Mouse (Mus musculus) embryo, embryonic 10.5 days (tissue): ENCODE measurements around the gene Tle6.

Experiments
- DNase-seq: peaks from one replicate; pipeline ENCODE4 v3.0.0-alpha.2; 2015; ENCODE audit warnings: low spot score

Tle6 gene

DNA sequence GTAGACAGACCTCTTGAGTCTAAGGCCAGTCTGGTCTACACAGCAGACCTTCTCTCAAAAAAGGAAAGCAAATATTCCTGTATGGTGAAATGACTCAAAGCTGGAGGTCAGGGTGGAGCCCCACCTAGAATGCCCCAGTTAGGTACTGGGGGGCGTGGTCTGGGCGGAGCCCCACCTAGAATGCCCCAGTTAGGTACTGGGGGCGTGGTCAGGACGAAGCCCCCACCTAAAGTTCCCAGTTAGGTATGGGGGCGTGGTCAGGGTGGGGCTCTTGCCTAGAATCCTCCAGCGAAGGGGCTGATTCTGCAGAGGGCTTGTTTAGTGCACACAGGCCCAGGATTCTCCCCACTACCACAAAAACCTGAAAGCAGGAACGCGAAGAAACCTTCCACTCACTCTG is 22.6 kb upstream of the Tle6 start:
- no peak for DNase-seq

DNA sequence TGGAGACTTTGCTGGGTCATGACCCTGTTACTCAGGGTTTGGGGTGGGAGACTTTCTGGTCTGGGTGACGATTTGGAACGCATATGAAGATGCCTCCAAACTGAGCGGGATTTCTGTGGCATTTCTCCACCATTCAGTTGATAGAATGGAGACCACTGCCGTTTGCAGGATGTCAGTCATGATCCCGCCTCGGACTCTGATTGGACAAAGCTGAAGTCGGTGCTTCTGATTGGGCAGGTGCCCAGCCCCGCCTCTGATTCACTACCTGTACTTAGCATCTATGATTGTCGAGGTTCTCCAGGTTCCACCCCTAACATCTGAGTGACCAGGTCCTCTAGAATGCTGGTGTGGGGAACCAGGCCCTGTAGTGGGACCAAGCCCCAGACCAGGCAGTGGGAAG is 19.9 kb upstream of the Tle6 start:
- DNase-seq, result no peak

DNA sequence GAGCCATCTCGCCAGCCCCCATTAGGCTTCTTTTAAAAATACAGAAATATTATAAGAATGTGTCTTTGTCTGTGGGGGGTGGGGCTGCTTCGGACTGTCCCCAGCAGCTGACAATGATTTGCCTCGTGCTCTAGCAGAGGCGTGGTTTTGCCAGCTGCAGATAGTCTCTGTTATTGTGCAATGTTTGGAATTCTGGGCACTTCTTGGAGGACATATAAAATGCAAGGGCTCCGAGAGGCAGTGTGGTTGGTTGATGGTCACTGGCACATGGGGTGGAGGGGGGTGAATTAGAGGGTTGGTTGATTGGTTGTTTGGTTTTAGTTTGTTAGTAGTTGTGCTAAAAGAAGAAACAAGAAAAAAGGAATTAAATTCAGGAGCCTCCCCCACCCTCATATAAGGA is 19.1 kb upstream of the Tle6 start:
- no peak for DNase-seq

DNA sequence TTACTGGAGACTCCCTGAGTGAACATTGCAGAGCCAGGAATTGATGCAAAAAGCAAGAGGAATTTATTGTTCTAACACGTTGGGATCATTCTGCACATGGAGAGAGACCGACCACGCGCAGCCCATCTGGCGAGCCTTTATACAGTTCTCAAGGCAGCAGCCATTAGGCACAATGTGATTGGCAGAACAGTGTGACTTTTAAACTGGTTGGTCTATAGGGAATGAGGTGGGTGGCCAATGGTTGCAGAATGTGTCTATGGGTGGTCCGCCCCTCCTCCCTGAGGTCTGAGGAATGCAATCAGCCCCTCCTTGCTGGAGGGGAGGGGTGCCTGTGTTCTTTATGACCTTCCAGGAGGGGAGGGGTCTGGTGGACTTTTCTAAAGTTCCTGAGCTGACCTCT is 14.6 kb upstream of the Tle6 start:
- DNase-seq, result peak; percentile 58

DNA sequence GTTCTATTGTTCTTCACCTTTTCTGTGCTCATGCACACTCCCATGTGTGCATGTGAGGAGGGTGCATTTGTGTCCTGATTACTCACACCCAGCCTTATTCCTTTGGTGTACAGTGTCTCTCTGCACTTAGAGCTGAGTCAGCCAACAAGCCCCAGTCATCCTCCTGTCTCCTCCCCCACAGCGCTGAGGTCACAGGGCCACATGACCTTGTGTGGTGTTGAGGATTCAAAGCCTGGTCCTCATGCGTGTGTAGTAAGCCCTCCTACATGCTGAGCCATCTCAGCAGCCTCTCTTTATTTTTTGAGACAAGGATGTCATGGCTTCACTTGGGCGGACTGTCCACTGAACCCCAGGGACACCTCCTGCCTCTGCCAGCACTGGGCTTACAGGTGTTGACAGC is 11.9 kb upstream of the Tle6 start:
- DNase-seq, result no peak

DNA sequence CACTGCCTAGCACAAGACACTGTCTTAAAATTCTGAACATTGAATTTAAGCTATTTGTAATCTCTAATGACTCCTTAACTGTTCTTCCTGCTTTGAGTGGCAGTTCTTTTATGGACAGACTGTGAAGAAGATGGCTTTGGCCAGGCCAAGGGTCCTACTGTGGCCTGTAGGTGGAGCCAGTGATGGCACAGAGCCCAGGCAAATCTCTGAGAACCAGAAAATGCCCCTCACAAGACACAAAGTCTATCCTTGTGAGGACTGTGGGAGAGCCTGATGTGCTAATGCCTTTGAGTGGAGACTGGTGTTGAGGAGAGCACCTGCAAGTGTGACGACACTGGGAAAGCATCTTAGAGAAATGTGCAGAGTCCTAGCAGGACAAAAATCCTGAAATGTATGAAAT is 7.4 kb upstream of the Tle6 start:
- no peak for DNase-seq

DNA sequence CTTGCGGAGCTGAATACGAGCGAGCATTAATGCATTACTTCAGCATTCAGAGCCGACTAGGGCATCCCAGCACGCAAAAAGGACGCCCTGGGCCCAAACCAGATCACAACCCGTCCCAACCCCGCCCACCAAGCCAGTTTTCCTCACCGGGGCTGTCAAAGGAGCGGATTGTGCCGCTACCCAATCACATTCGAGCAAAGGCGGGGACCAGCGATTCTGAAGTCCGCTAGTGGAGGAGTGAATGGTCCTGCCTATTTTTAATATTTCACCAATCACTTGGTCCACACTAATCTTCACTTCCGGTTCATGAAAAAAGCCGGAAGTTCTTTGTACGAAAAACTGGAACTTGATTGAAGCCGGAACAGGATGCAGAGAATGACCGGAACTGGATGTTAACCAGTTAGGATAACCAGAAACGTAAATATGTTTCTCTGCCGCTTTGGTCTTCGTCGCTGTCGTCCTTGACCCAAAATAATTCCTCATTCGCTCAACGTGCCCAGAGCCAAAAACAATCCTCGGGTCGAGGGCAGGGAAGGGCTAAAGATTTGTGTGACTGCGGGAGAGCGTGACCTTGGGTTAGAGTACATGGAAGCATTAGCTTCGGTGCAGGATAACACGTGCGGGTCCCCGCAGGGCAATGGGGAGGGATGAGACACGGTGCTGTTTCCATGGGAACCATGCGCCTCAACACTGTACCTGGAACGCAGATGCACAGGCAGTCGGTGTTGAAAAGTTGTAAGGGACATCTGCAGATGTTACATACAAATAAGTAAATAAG is 5.3 kb upstream of the Tle6 start, which contains the start of gene BC025920:
Gene BC025920 (plus strand): TSS at position 297 of the 778 bp plus-strand sequence.
- DNase-seq, result peak; percentile 99

DNA sequence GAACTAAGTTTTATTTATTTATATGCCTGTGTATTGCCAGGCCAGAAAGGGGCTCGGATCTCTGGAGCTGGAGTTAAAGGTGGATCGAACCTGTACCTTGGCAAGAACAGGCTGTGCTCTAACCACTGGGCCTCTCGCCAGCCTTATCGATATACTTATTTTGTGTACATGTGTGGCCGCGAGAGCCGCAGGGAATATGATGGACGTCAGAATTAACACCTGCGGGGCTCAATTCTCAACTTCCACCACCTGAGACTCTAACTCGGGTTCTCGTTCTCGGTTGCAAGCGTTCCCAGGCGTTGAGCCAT is 4.7 kb upstream of the Tle6 start:
- no peak for DNase-seq

DNA sequence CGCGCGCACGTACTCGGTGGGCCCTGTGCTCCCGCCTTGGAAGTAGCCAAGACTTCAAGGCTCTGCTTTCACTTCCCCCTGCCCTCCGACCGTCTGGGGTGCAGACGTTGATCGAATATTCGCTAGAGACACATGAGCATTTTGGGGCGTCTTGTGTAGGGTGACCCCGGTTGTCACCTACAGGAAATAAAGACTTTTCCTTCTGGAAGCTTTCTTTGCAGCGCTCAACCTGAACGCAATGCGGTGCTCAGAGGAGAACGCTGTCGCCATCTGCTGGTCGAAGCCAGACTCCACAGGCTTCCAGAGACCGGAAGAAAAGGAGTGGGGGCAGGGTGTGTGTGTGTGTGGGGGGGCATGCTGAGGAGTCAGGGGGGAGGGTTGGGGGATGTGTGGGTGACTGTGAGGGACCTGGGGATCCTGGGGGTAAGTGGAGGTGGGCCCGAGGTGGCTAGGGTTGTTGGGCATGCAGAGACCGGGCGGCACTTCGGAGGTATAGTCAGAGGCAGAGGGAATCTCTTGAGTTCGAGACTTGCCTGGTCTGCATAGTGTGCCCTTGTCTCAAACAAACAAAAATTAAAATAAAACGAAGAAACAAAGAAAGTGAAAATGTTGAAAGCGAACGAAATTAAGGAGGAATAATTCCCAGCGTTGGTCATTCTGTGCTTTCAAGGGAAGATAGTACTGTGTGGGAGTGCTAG is 4.2 kb upstream of the Tle6 start:
- peak; percentile 96 for DNase-seq

DNA sequence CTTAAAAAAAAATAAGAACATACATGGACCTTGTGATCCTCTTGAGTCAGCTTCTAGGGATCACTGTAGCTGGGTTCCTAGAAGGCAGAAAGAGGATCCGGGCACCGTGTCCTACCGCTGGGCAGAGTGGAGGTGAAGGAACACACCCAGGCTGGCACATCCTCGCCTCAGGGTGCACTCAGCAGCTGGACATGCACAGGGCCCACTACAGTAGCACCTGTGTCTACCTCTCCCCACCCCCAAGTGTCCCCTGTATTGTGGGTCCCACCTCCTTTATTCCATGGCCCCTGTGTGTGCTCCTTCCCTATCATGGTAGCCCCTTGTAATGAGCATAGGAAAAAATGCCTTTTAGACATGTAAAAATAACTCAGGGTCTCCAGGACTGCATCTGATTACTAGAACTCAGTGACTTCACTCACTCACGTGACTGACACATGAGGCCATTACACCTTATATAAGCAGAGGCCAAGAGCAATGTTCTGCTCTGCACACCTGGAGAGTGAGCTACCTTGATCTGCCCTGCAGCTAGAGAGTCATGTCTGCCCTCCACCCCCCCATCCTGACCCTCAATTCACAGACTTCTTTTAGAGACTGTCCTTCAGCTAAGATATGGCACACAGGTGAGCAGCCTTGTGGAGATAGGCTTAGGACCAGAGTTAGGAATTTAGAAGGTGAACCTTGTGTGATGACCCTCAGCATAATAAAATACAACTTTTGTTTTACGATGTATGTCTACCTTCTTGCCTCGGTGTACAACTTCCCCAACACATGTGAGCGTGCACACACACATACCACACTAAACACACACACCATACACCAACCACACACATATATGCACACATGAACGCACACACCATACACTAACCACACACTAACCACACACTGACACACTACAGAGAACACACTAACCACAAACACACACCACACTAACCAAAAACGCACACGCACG is 3.4 kb upstream of the Tle6 start:
- DNase-seq, result no peak

DNA sequence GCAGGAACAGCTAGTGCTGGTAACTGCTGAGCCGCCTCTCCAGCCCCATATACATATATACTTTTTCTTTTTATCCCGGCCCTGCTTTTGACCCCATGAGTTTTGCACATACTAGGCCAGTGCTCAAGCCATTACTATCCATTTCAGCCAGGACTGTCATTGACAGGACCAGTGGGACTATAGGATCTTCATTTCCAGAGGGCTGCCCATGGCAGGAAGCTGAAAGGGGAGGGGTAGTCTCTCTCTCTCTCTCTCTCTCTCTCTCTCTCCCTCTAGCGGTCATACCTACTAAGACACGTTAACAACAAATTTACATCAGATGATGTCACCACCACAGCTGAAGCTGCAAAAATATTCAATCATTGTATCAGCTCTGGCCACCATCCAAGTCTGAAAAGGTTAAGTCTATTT is 1.9 kb upstream of the Tle6 start:
- DNase-seq, result peak; percentile 87

DNA sequence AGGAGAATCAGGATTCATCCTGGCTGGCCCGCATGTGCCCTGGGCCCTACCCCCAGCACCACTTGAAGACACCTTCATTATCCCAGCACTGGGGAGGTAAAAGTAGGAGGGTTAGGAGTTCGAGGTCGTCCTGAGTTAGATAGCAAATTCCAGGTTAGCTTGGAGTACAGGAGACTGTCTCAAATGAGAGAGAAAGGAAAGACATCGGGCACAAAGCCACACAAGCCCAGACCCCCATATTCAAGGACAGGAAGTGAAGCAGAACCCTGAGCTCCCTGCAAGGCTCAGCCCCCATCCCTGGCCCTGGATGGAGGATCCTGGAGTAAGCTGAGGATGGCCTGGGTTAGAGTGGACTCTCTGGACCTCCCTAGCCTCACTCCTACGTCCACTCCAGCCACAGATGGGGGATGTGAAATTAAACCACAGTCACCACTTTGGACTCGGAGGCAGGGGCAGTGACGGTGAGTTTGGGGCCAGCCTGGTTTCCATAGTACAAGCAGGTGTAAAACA is 578 bp upstream of the Tle6 start:
- DNase-seq, result no peak

DNA sequence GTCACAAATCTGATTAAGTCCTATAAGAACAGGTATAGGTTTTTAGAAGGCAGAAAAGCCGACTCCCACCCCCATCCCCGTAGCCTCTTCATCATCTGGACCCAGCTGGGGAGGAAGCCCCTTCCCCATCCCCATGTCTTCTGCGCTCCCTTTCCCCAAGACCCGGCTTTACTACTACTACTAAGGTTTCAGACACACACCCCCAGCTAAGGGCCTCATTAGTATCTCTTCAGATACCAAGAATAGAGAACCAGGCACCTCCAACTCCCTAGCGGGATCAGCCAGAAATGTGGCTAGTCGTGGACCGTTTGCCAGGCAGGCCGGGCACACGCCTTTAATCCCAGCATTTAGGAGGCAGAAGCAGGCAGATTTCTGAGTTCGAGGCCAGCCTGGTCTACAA is 777 bp downstream of the Tle6 start:
- peak; percentile 30 for DNase-seq

DNA sequence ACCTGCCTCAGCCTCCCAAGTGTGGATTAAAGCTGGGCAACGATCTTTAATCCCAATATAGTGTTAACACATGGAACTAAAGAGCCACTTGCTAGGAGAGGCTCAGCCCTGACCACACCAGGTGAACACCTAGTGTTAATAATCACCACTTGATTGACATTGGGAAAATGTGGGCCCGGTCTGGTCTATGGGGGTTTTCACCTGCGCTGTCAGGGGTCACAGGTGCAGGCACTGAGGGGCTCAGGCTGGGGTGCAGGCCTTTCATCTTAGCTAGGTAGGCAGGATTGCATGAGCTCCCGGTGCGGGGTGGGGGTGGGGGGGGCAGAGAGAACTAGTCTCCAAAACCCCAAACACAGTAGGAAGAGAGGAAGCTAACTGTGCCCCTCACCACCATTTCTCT is 1.2 kb downstream of the Tle6 start:
- no peak for DNase-seq

DNA sequence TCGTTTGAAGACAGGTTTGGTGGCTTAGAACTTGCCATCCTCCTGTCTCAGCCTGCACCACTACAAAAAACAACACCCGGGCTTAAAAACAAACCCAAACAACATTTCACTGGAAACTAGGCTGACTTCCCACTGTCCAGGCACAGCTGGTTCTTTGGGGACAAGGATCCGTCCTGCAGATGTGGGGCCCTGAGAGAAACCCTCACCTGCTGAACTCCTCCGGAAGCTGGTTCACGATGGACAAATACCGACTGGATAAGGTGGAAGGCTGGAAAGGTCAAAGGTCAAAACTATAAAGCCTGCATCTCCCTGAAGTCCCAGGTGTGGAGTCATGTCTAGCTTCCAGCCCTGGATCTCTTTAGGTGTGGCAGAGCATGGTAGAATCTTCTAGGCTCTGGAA is 2.0 kb downstream of the Tle6 start:
- no peak for DNase-seq

DNA sequence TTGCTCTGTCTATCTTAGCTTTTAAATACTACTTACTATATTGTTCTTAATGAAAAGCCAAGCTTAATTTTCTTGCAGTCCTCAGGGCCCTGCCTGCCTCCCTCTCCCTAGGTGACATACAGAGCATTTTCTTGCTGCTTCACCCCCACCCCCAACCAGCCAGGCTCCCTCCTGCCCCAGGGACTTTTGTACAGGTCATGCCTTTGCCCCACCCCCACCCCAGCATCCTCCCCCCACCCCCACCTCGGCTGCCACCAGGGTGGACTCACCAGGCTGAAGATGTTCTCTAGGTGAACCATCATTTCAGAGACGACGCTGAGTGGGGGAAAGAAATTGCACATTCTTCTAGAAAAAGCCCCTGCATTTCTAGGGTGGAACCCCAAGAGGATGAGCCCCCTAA is 2.5 kb downstream of the Tle6 start:
- no peak for DNase-seq

DNA sequence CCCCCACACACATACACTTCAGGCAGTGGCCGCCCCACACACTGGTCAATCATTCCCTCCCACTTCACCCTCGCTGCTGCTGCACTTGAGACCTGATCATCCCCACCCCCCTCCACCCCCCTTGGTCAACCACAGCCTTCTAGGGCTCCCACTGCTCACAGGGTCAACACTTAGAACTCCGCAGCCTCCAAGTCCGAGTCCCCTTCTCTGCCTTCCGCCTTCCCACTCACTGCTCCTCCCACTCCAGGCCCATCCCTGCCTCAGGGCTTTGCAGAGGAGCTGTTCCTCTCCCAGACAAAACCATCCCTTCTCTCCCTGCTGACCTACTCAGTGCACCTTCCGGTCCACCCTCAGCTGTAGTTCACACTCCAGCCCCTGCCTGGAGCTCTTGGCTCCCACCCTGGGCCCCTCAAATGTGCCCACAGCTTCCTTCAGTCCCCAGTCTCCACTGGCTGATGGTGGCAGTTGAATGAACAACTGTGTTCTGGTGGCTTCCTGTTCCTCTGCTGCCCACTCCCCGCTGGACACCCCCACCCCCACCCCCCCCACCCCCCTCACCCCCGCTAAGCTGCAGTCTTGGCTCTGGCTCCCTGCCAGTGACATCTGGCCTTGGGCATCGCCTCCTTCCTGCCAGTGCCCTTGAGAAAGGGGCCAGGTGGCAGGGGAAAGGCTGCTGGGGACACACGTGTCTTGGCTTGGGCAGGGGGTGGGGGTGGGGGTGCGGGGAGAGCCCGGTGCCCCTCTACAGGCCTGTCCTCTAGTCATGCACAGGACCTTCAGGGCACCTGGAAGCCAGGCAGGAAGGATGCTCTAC is 3.5 kb downstream of the Tle6 start:
- peak; percentile 61 for DNase-seq

DNA sequence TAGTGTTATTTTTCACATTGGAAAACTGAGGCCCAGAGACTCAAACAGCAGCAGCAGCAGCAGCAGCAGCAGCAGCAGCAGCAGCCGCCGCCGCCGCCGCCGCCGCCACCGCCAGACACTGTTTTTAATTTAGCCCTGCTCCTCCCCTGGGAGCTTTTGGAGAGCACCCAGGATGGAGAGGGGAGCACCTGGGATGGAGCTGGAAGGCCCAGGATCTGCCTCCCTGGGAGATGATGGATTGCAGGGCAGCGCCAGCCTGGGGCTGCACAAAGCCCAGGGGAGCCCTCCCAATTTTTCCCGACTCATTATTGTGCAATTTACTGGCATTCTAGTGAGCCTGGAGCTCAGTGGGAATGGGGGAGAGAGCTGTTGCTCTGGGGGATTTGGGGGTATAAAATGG is 4.3 kb downstream of the Tle6 start:
- peak; percentile 40 for DNase-seq

DNA sequence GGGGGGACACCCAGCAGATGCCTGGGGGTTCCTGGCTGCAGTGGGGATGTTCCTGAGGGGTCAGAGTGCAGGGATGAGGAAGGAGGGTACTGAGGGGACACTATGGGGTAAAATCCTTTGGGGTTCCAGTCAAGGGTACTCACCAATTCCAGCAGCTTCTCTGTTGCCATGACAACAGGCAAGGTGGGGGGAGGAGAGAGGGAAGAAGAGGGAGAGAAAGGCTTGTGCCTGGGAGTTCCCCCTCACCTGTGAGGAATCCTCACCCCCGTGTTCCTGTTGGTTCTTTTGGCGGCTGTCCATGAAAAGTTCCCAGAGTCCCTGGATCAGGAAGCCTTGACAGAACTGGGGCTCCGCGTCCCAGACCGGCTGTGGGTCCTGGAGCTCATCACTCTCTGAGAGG is 5.3 kb downstream of the Tle6 start:
- DNase-seq, result no peak

DNA sequence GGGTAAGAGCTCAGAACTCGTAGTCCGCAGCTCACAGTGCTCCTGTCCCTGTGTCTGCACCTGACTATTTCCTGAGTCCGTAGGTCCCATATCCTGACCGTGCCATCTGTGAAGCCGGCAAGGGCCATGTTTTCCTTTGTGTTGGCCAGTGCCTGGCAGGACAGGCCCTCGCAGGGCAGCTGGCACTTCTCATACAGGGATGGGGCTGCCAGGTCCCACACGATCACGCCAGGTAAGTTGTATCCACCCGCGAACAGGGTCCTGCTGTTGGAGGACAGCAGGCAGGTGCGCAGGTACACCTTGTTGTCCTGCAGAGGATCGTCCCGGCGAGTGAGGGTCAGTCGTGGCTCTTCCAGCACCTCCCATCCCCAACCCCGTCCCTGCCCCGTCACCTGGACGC is 6.9 kb downstream of the Tle6 start:
- no peak for DNase-seq

DNA sequence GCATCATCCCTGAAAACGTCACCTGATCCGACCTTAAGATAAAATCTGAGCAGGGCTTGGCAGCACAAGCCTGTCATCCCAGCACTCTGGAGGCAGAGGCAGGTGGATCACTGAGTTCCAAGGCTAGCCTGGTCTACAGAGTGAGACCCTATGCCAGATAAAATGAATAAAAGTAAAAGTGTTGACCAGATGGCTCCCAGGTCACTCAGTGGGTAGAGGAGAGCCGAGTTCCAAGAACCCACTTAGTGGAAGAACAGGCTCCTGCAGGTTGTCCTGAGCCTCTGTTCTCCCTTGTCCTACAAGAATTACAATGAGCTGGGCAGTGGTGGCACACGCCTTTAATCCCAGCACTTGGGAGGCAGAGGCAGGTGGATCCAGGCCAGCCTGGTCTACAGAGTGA is 7.7 kb downstream of the Tle6 start:
- DNase-seq, result no peak

DNA sequence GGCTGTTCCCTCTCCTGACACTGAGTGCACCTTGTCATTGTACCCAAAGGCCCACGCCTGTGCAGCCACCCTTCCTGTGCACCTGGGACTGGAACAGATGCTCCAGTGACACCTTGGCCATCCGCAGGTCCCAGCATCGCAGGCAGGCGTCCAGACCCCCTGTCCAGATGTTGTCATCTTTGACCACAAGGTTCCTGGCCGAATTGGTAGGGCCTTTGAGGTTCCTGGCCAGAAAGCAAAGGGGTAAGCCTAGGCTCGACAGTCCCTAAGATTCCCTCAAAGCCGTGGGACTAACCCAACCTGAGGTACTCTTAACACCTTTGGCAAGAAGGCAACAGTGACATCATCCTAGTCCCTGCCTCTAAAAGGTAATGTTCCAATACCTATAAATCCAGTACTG is 8.2 kb downstream of the Tle6 start:
- no peak for DNase-seq
